Mouse (Mus musculus) layer of hippocampus, adult 18-20 months (tissue): ENCODE data around the gene Zfp955a. TPM values are rescaled to one million over a fixed set of nuclear protein-coding genes. Genes with fewer than 3 reads are reported as not detected.
"Not testable (repeated sequence)": the region's sequence is repeated elsewhere in the genome, so short reads cannot be mapped to it uniquely, and the experiment has no call there.

ENCODE experiments used
- DNase-seq, 2 experiments: peaks; one replicate each; pipeline ENCODE4 v3.0.0; 2022; ENCODE audit warnings: low spot score in 2 of 2
- long read RNA-seq: library from polyadenylated mRNA; stranded (forward); transcript quantifications from one replicate; pipeline ENCODE4 v2.0.0, GENCODE M21; 2021
- total RNA-seq, 2 experiments: library from RNA; stranded (reverse); gene quantifications; 2 replicates each; pipeline ENCODE4 v1.2.3; 2021

Zfp955a gene
- 10 to 100 TPM; 12.3 to 12.4 TPM for total RNA-seq
- long read RNA-seq, partial matches to known transcripts: 0 of 2 reads
- long read RNA-seq, other reads (novel, unspliced or antisense): 0 of 2 reads

DNA sequence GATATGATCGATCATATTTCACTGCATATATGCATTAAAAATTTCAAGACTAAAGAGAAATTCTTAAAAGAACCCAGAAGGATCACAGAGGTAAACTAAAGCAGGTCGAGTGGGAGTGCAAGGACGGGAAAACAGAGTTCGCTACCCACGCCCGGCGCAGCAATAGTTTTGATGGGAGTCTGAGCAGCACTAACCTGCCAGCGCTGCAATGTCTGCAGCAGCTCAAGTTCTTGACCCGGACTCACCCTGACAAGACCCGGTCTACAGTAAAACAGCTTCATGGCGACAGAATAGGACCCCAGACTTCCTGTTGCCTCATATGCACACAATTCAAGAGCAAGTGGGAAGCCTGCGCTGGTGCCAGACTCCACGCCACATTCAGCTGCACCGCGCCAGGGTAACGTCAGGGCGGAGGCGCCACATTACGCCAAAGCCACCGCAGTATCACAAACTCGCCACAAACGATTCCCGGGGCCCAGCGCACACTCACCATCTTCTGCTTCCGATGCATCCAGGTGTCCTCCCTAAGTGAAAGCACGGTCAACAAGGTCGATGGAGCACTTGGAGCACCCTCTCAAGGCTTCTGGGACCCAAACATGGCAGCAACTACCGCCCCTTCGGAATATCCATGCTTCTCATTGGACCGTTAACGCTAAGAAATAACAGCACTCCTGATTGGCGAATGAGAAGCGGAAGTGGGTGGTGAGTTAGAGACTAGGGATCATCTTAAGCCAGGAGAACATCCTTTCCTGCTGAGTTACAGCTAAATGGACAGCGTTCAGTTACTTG is at the start of gene Zfp955a:
Zfp955a (minus strand) TSS at position 616 of the 789 bp plus-strand sequence.
- DNase-seq: not testable (repeated sequence)

DNA sequence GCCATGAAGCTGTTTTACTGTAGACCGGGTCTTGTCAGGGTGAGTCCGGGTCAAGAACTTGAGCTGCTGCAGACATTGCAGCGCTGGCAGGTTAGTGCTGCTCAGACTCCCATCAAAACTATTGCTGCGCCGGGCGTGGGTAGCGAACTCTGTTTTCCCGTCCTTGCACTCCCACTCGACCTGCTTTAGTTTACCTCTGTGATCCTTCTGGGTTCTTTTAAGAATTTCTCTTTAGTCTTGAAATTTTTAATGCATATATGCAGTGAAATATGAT is 34.9 kb upstream of the Zfp955a start:
- not testable (repeated sequence) for DNase-seq

DNA sequence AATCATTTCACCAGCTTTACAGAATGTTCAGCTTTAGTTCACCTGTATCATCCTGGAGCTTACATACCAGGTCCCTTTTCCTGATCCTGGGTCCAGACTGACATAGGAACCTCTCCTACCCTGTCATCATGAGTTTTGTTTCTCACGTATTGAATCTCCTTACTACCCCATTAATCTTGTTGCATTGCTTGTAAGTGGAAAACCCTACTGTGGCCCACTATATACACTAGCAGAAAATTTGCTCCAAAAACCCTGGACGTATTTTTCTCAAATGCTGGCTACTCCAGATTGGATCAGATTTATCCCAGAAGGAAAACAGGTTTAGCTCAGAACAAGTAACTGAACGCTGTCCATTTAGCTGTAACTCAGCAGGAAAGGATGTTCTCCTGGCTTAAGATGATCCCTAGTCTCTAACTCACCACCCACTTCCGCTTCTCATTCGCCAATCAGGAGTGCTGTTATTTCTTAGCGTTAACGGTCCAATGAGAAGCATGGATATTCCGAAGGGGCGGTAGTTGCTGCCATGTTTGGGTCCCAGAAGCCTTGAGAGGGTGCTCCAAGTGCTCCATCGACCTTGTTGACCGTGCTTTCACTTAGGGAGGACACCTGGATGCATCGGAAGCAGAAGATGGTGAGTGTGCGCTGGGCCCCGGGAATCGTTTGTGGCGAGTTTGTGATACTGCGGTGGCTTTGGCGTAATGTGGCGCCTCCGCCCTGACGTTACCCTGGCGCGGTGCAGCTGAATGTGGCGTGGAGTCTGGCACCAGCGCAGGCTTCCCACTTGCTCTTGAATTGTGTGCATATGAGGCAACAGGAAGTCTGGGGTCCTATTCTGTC is 34.3 kb upstream of the Zfp955a start, which contains the start of gene Zfp955b:
Zfp955b (plus strand) TSS at position 506 of the 837 bp plus-strand sequence.
- not testable (repeated sequence) for DNase-seq

DNA sequence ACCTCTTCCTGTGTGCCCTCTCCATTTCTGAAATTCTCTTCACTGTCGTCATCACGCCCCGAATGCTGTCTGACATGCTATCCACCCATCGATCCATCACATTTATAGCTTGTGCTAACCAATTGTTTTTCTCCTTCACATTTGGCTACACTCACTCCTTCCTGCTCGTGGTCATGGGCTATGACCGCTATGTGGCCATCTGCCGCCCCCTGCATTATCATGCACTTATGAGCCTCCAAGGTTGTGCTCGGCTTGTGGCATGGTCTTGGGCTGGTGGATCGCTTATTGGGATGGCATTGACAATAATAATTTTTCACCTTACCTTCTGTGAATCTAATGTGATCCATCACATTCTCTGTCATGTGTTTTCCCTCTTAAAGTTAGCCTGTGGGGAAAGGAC is 14.0 kb upstream of the Zfp955a start:
- no peak for DNase-seq

DNA sequence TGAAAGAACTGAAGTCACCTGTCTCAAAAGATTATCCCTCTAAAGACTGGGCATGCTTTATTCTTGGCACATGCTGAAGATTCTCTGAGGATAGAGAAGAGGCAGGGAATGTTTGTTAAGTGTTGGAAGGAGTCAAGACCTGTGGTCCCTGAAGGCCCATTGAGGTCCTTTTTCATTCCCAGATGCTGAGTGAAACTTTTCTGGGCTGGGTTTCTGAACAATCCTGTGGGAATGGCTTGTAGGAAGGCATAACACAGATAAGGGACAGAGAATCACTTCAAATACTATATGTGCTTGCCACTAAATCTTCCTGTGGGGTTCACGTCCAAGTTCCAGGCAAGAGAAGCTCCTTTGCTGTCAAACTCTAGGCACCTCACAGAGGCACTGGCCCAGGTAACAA is 9.4 kb upstream of the Zfp955a start, which contains the start of gene Olfr63:
Olfr63 (plus strand) TSS at position 301 of the 400 bp plus-strand sequence.
- no peak for DNase-seq

DNA sequence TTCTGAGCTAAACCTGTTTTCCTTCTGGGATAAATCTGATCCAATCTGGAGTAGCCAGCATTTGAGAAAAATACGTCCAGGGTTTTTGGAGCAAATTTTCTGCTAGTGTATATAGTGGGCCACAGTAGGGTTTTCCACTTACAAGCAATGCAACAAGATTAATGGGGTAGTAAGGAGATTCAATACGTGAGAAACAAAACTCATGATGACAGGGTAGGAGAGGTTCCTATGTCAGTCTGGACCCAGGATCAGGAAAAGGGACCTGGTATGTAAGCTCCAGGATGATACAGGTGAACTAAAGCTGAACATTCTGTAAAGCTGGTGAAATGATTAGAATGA is 343 bp upstream of the Zfp955a start:
- not testable (repeated sequence) for DNase-seq

DNA sequence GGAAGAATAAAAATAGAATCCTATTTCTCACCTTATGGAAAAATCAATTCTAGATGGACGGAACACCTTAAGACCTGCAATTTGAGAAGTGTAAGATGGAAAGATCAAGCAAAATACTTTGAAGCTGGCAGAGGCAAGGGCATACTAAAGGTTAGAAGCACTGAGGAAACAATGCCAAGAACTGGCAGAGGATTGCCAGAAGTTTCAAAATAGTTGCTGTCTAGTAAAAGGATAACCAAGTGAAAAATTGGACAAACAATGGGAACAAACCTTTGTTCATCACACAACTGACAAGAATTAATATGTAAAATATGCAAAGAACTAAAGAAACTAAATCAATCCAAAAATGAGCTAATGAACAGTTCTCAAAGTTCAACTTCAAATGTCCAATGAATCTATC is 18.3 kb downstream of the Zfp955a start:
- not testable (repeated sequence) for DNase-seq

DNA sequence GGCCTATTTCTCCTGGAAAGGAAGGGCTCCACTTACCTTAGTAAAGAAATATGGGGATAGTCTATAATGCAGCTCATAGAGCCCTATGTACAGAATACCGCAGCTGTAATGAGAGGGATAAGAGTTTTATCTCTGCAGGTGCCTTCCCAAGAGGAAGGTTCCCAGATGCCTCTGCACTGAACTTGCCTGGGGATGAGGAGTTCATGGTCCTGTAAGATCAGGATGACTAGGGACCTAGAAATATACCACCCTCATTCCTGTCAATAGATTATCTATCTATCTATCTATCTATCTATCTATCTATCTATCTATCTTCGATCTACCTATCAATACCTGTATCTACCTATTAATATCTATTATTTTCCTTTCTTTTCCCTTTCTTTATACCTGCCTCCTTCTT is 33.4 kb downstream of the Zfp955a start, which contains the start of gene Olfr1564:
Olfr1564 (minus strand) TSS at position 101 of the 400 bp plus-strand sequence.
- DNase-seq: no peak

DNA sequence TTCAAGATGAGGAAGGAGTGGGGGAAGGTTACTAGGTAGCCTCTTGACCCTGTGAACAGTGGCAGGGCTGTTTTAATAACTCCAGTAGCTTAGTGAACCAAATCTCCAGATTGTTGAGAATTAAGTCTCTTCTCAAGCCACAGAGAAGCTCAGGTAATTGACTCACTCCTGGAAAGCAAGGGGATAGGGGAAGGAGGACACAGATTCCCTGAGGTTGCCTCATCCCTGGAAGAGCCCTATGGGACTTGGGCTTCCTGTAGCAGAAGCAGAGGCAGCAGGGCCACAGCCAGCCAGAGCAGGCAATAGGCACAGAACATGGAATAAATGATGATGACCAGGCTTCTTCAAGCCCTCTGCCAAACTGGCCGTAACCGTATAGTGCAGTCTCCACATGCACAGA is 63.9 kb downstream of the Zfp955a start, which contains the start of gene Olfr239:
Olfr239 (plus strand) TSS at position 301 of the 400 bp plus-strand sequence.
- not testable (repeated sequence) for DNase-seq

Other genes starting within 250 kb of the Zfp955a start
- gene Zfp763, start 221.7 kb downstream of the Zfp955a start, total RNA-seq: 10 to 100 TPM; 16.3 to 23.5 TPM
- not detected for gene 4921501E09Rik, start 187.1 kb downstream of the Zfp955a start, total RNA-seq
- 10 to 100 TPM; 21.7 TPM for gene Zfp563, start 165.8 kb downstream of the Zfp955a start, total RNA-seq
- 1 to 10 TPM; 3.6 to 3.7 TPM for gene Morc2b, start 115.5 kb downstream of the Zfp955a start, total RNA-seq
- gene Olfr55, start 86.7 kb downstream of the Zfp955a start, total RNA-seq: not detected
- not detected for gene Olfr239, start 63.8 kb downstream of the Zfp955a start, total RNA-seq
- gene Olfr1564, start 33.5 kb downstream of the Zfp955a start, total RNA-seq: 1 to 10 TPM in 1 of 2 experiments, under 1 TPM in 1; 0.79 to 1.3 TPM
- under 1 TPM in 1 of 2 experiments, not detected in 1; 0.05 TPM for gene Olfr63, start 9.5 kb upstream of the Zfp955a start, total RNA-seq
- gene Zfp955b, start 34.4 kb upstream of the Zfp955a start, total RNA-seq: 10 to 100 TPM; 29.1 to 31.9 TPM
- gene Zfp81, start 103.7 kb upstream of the Zfp955a start, total RNA-seq: 10 to 100 TPM; 20.1 to 20.5 TPM
- 10 to 100 TPM; 11.4 to 12.7 TPM for gene Zfp101, start 139.5 kb upstream of the Zfp955a start, total RNA-seq
- not detected for gene Actl9, start 177.8 kb upstream of the Zfp955a start, total RNA-seq